In genomic region chr17:87328177-87328768, GRCm38 (mm10) we compare ENCODE assay signal across 13 mouse cellular contexts. TPM values are rescaled to one million over a fixed set of nuclear protein-coding genes. Genes with fewer than 3 reads are reported as not detected.
A peak's percentile ranks its signal among the peaks of the same experiment; 100 is the strongest.
DNase-seq lines count a peak whose midpoint lies in the region; ATAC-seq and TF ChIP-seq lines count a peak whose summit lies in the region.
"Had no signal": no experiment of that assay in that cellular context is flagged by ENCODE, and none has a peak within 500 bp of the region (broad histone marks: within the 10 kb centered on the region; RNA-seq: fewer than 3 reads in every experiment).

No protein-coding gene starts in this region.

- peak overlapping the region; percentile 84 for H3K27ac ChIP-seq in left cerebral cortex, adult 2 months
- H3K27ac ChIP-seq: embryonic facial prominence, embryonic 12.5 days; intestine, embryonic 15.5 days had no signal

- intact Hi-C loops in left cerebral cortex, adult 2 months (cut with DNase I) = loop anchor here (1.0 to 2.0 kb wide), 2 partner anchors 44 to 119 kb away; partner anchors contain the start of gene Calm2

- no peak for ATAC-seq in cerebellum, adult (ENCODE audit: insufficient number of reproducible peaks, low FRiP score, low TSS enrichment)
- ATAC-seq: intestine, embryonic 15.5 days had no signal

- no peak for TF ChIP-seq CTCF in left cerebral cortex, adult 2 months (IDR thresholded peaks at IDR 0.05)

- H3K4me3 ChIP-seq in left cerebral cortex, adult 2 months = no peak overlapping the region
- H3K4me3 ChIP-seq: embryonic facial prominence, embryonic 12.5 days; heart, embryonic 12.5 days; intestine, embryonic 15.5 days had no signal

- DNase-seq in cerebellum, adult 8-10 months = peak; percentile 37
- DNase-seq in ovary, adult 18-20 months (ENCODE audit: low spot score) = peak; percentile 50
- no peak for DNase-seq in ovary, postnatal 10 days (ENCODE audit: low spot score)
- peak; percentile 87 to 90 for DNase-seq in left cerebral cortex, adult 2 months (ENCODE audit: extremely low spot score in 1 of 2, low spot score in 2 of 2)
- peak; percentile 75 for DNase-seq in testis, postnatal 14 days (ENCODE audit: low spot score)
- no peak for DNase-seq in urinary bladder, postnatal 4 days (ENCODE audit: low spot score in 2 of 2)
- DNase-seq in thymus, adult 18-20 months = no peak
- DNase-seq: adrenal gland, postnatal 36 days; lung, postnatal 10 days had no signal

RNA-seq across cellular contexts. Expression of gene Ttc7, which starts 45.6 kb away (rescaled TPM):
- 10 to 100 TPM; 11.8 to 13.2 TPM for total RNA-seq in left cerebral cortex, adult 2 months (2021)

Comparison
In these comparisons a context has a peak if more than half of its experiments do, and no peak if none do; other contexts are left out.
1. DNase-seq: peak in cerebellum, adult 8-10 months (single experiment), ovary, adult 18-20 months (single experiment), left cerebral cortex, adult 2 months (2 of 2) and testis, postnatal 14 days (single experiment); none in ovary, postnatal 10 days (single experiment), urinary bladder, postnatal 4 days (0 of 2) and thymus, adult 18-20 months (0 of 2).